Mouse (Mus musculus): ENCODE measurements around the gene Akt1s1. TPM values are rescaled to one million over a fixed set of nuclear protein-coding genes. Genes with fewer than 3 reads are reported as not detected.

The Akt1s1 gene
- polyA plus RNA-seq (2017; shearing (Covaris generic)): 17.3 TPM

DNA sequence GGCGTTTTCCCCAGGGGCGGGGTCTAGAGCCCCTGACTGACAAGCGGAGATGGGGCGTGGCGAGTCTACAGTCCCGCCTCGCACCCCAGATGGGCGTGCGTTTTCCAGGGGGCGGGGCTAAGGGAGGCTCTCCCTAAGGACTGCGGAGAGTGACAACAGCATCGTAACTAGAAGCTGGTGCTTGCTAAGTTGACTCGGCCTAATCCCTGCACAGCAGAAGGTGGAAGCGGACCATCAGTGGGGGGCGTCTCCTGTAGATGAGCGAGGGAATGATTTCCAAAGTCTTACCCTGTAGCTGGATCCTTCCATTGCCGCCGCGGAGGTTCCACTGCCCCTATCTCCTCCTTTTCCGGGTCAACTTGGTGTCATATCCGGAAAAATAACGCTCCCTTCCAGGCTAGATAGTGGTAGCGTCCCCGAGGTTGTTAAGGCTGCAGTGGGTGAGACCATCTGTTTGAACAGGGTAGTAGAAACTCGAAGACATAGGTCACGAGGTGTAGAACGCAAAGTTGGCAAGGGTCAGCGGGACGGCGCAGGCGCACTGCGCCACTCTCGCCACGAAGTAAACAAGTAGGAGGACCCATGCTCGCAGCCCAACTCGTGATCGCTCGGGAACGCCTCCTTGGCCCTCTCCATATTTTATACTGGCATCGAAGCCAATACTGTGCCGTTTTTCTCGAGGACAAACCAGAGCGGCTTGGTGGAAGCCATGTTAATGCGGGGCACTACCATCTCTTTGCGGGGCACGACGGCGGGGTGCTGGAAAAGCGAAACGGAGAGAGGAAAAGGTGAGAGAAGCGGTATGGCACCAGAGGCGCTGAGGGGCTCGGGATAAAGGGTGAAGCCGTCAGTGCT lies at the start of gene Akt1s1, which contains the start of gene Tbc1d17:
Gene Akt1s1 (plus strand): TSS at position 431 of the 855 bp plus-strand sequence.
Gene Tbc1d17 (minus strand): TSS at position 519 of the 855 bp plus-strand sequence.

DNA sequence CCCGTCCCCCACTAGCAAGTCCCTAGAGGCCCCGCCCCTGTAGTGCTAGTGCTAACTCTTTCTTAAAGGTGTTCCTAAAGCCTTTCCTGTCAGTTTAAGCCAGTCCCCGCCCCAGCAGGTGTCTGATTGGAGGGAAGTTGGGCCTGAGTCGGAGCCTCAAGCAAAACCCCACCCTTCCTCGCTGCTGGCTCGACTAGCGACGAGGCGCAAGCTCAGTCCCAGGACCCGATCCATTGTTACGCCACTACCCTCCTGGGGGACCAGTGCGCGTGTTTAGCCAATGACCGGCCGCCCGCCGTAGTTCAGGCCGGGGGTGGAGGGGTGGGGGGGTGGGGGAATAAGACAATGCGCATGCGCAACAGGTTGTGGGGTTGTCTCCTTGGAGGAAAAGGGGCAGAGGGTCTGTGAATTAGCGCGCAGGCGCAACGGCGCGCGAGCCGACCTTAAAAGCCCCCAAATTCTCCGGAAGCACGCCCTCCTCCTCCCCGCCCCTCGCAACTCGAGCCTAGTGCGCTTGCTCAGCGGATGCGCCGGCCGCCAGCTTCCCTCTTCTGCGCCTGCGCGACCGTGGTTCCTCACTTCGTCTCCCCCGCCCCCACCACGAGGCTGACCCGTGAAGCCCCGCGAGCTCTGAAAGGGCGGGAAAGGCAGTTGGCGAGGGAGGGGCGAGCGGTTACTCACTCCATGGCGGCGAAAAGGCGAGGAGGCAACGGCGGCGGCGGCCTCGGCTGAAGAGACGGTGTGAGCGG lies 32.9 kb upstream of the Akt1s1 start, which contains the start of the genes Nup62 and Il4i1:
Gene Nup62 (plus strand): TSS at position 368 of the 749 bp plus-strand sequence.
Gene Il4i1 (plus strand): TSS at position 667 of the 749 bp plus-strand sequence.

DNA sequence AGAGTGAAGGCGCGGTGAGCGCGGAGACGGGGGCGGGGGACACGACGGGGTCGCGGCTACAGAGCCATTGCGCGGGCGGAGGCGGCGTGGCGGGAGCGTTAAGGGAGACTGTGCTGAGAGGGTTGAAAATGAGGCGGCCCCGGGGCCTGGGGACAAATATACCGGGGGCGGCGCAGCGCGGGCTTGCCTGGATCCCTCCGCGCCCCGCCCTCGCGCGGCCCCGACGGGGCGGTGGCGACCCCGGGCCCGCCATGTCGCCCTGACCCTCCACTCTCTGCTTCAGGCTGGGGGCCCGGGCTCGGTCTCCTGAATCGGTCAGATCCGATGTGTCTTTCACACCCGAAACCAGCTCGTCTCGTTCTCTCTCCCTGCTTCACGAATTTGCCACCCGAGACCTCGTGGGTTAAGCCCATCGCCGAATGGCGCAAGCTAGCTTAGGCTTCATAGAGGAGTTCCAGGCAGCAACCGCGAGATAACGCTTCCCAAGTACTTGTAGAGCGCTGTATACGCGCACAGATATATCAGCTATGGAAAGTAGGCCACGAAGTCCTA lies 32.2 kb upstream of the Akt1s1 start, which contains the start of gene Atf5:
Gene Atf5 (minus strand): TSS at position 189 of the 552 bp plus-strand sequence.

DNA sequence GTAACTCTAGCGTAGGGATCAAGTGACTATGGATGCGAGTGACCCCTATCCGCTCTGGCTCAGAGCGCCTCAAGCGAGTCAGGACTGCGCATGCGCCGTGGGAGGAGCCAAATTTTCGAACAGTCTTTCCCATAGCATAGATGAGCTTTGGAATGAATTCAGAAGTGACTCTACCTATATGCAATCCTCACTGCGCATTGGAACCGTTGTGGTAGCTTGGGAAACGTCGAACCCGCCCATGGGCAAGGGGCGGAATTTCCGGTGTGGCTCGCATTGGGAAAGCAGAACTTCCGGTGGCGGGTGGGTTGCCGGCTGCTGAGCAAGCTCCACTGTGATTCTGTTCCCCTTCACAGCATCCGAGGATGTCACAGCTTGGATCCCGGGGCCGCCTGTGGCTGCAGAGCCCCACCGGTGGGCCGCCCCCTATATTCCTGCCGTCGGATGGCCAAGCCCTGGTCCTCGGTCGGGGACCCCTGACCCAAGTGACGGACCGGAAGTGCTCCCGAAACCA lies 8.3 kb downstream of the Akt1s1 start, which contains the start of gene Pnkp:
Gene Pnkp (plus strand): TSS at position 98 of the 511 bp plus-strand sequence.

DNA sequence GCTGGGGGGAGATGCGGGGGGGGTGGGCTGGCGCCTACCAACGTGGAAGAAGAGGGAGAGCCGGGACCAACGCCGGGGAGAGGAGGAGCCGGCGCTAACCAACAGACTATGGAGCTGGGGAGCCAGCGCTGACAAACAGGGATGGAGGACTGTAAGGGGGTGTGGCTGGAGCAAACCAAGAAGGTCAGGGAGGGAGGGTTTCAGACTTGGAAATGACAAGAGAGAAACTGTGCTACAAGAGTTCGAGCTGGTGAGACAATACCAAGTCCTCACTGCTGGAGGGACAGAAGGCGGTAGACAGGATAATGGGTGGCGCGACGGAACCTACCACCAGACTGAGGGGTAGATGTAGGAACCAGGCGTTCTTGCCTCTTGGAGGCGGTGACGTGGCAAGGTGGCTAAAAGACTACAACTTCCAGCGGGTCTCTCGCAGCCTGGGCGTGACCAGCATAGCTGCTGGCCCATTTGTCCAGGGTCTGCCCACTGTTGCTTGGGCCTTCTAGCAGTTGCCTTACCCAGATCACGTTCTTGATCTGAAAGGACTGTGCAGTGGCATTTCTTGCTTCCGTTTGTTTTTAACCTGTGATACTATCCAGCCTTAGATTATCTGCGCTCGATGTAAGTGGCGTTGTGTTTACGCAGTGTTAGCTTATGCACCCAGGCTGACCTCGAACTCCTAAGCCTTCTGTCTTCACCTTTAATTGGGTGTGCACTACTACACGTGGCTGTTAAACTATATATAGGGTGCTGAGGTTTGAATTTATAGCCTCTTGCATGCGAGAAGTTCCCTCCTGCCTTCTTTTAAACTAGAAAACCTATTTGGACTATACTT lies 21.1 kb downstream of the Akt1s1 start, which contains the start of gene Ptov1:
Gene Ptov1 (minus strand): TSS at position 92 of the 832 bp plus-strand sequence.

DNA sequence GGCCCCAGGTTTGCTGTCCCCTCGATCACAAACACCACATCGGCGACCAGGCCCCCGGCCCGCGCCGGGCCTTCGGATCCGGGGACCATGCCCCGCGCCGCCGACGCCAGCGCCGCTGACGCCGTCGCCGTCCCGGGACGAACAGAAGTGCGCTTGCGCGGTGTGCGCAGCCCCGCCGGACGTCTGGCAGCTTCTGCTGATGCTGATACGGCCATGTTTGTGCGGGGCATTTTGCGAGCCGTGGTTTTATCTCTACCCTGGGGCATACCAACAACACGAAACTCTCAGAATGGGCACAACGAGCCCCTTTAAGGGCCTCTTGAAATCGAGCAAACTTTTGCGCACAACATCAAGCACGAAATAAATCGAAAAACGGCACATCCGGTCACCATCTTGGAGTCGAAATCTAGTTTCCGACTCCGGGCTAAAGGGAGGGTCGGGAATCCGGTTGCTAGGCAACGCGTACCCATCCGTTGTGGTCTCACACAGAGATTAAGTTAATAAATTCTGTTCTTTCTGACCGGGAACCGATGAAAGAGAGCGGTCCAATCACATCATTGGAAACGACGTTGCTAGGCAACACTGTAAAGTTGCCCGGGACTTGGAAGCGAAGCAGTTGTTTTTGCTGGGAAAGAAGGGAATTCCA lies 43.6 kb downstream of the Akt1s1 start, which contains the start of gene Med25:
Gene Med25 (minus strand): TSS at position 437 of the 646 bp plus-strand sequence.

DNA sequence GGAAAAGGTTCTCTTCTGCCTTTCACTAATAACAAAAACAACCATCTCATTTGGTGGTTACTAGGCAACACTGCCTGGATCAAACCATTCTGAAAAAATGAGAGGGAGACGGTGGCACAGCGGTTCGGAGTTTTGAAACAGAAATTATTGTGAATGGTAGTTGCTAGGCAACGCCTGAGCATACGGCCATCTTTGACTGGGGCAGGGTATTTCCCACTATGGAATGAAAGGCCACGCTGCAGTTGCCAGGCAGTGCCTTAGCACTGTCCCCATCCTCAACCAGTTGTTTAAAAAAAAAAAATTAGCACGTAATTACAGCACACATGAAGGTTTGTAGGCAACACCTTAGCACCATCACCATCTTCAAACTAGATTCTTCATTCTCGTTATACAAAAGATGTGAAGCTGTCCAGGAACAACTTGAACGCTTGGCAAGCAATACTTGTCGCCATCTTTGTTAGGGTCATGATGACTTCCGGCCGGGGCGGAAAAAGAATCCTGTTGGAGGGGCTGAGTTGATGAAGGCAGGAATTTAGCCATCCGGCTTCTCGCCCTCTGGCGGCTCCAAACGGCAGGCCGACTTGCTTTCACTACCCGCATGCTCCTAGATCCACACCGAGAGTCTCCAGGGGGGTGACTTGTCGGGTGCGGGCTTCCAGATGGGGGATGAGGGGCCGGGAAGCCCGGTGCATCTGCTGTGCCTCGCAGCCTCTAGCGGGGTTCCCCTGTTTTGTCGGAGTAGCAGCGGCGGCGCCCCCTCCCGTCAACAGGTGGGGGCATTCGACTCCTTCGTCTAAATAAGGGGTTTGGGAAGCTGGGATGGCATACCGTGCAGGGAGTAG lies 47.0 kb downstream of the Akt1s1 start, which contains the start of gene Fuz:
Gene Fuz (plus strand): TSS at position 487 of the 842 bp plus-strand sequence.

Other genes starting within 250 kb of the Akt1s1 start
- gene Myh14, start 178.1 kb upstream of the Akt1s1 start, polyA plus RNA-seq (2017; shearing (Covaris generic)): not detected
- gene Izumo2, start 140.2 kb upstream of the Akt1s1 start, polyA plus RNA-seq (2017; shearing (Covaris generic)): not detected
- gene Vrk3, start 100.6 kb upstream of the Akt1s1 start, polyA plus RNA-seq (2017; shearing (Covaris generic)): 111 TPM
- gene Zfp473, start 97.9 kb upstream of the Akt1s1 start, polyA plus RNA-seq (2017; shearing (Covaris generic)): 0.57 TPM
- gene Nup62, start 32.9 kb upstream of the Akt1s1 start, polyA plus RNA-seq (2017; shearing (Covaris generic)): 61.7 TPM
- 2.9 TPM for gene Il4i1, start 32.6 kb upstream of the Akt1s1 start, polyA plus RNA-seq (2017; shearing (Covaris generic))
- 0.42 TPM for gene Atf5, start 32.3 kb upstream of the Akt1s1 start, polyA plus RNA-seq (2017; shearing (Covaris generic))
- gene Tbc1d17, start 88 bp downstream of the Akt1s1 start, polyA plus RNA-seq (2017; shearing (Covaris generic)): 97.4 TPM
- gene Pnkp, start 8.1 kb downstream of the Akt1s1 start, polyA plus RNA-seq (2017; shearing (Covaris generic)): 93.3 TPM
- 9.7 TPM for gene Ptov1, start 20.8 kb downstream of the Akt1s1 start, polyA plus RNA-seq (2017; shearing (Covaris generic))
- 40.3 TPM for gene Med25, start 43.7 kb downstream of the Akt1s1 start, polyA plus RNA-seq (2017; shearing (Covaris generic))
- gene Fuz, start 47.1 kb downstream of the Akt1s1 start, polyA plus RNA-seq (2017; shearing (Covaris generic)): 48.2 TPM
- 33.7 TPM for gene Ap2a1, start 80.5 kb downstream of the Akt1s1 start, polyA plus RNA-seq (2017; shearing (Covaris generic))
- not detected for gene Tsks, start 94.2 kb downstream of the Akt1s1 start, polyA plus RNA-seq (2017; shearing (Covaris generic))
- 0.42 TPM for gene Cpt1c, start 125.9 kb downstream of the Akt1s1 start, polyA plus RNA-seq (2017; shearing (Covaris generic))
- gene Prmt1, start 137.6 kb downstream of the Akt1s1 start, polyA plus RNA-seq (2017; shearing (Covaris generic)): 182 TPM
- gene Irf3, start 148.7 kb downstream of the Akt1s1 start, polyA plus RNA-seq (2017; shearing (Covaris generic)): 257 TPM
- 32.8 TPM for gene Bcl2l12, start 149.7 kb downstream of the Akt1s1 start, polyA plus RNA-seq (2017; shearing (Covaris generic))
- gene Scaf1, start 167.4 kb downstream of the Akt1s1 start, polyA plus RNA-seq (2017; shearing (Covaris generic)): 30.0 TPM
- 8.7 TPM for gene Rras, start 169.0 kb downstream of the Akt1s1 start, polyA plus RNA-seq (2017; shearing (Covaris generic))
- 4.7 TPM for gene Prr12, start 203.9 kb downstream of the Akt1s1 start, polyA plus RNA-seq (2017; shearing (Covaris generic))
- gene Nosip, start 213.4 kb downstream of the Akt1s1 start, polyA plus RNA-seq (2017; shearing (Covaris generic)): 126 TPM
- gene Prrg2, start 213.7 kb downstream of the Akt1s1 start, polyA plus RNA-seq (2017; shearing (Covaris generic)): 3.9 TPM
- 124 TPM for gene Rcn3, start 243.2 kb downstream of the Akt1s1 start, polyA plus RNA-seq (2017; shearing (Covaris generic))

Measured in activated CD4-positive, CD25-positive, alpha-beta regulatory T cell, adult 9 weeks (primary cell).